Mouse (Mus musculus) hindbrain, embryonic 16.5 days (tissue): Measurements from ENCODE around the gene 4930539E08Rik. TPM values are rescaled to one million over a fixed set of nuclear protein-coding genes. Genes with fewer than 3 reads are reported as not detected.

Experiments used
- ATAC-seq: fragments of 200-750 bp; cut with Nextera tagmentation; 2 replicates; pipeline ENCODE4 v1.8.0; 2017; ENCODE audit warnings: moderate TSS enrichment, moderate library complexity
- H3K27ac ChIP-seq: fragments of 300-500 bp; sonication (generic); 2 replicates; pipeline ENCODE4 v1.5.1; 2014; ENCODE audit warnings: low read depth, mild to moderate bottlenecking, control low read depth, low read length, moderate library complexity
- H3K27me3 ChIP-seq: fragments of 300-500 bp; sonication (generic); replicated peaks from 2 replicates; pipeline ENCODE4 v1.6.1; 2014; ENCODE audit warnings: low read length; ENCODE audit not compliant: control insufficient read depth, insufficient read depth
- H3K36me3 ChIP-seq: fragments of 300-500 bp; sonication (generic); 2 replicates; pipeline ENCODE4 v1.6.1; 2014; ENCODE audit warnings: mild to moderate bottlenecking, low read length, moderate library complexity, mixed read lengths; ENCODE audit not compliant: control insufficient read depth, insufficient read depth
- H3K4me1 ChIP-seq: fragments of 300-500 bp; sonication (generic); 2 replicates; pipeline ENCODE4 v1.6.1; 2014; ENCODE audit warnings: low read depth, low read length; ENCODE audit not compliant: control insufficient read depth, insufficient read depth
- H3K4me2 ChIP-seq: fragments of 300-500 bp; sonication (generic); 2 replicates; pipeline ENCODE4 v1.6.1; 2014; ENCODE audit warnings: mild to moderate bottlenecking, low read length, control low read depth, moderate library complexity
- H3K4me3 ChIP-seq: fragments of 300-500 bp; sonication (generic); 2 replicates; pipeline ENCODE4 v1.5.1; 2014; ENCODE audit warnings: mild to moderate bottlenecking, low read length, control low read depth, moderate library complexity
- H3K9ac ChIP-seq: fragments of 300-500 bp; sonication (generic); 2 replicates; pipeline ENCODE4 v1.6.1; 2014; ENCODE audit warnings: low read depth, mild to moderate bottlenecking, control low read depth, low read length, moderate library complexity
- H3K9me3 ChIP-seq: fragments of 300-500 bp; sonication (generic); 2 replicates; pipeline ENCODE4 v1.6.1; 2014; ENCODE audit warnings: mild to moderate bottlenecking, low read length, moderate library complexity; ENCODE audit not compliant: control insufficient read depth
- WGBS: fragments of 180-500 bp; shearing (Covaris S2); extraction: QIAGEN DNeasy Blood & Tissue Kit; methylation state at CpG from one replicate; pipeline ENCODE4 v1.1.7; 2014; 5-methylcytosine and 5-hydroxymethylcytosine counted together
- polyA plus RNA-seq: library from polyadenylated mRNA; unstranded; fragments of >200 nt; fragmentation: Nextera tagmentation; extraction: Ambion mirVana; gene quantifications from 2 replicates; pipeline ENCODE4 v1.2.1, GENCODE M21; 2015

4930539E08Rik gene
- polyA plus RNA-seq, 1 experiment from 2014 or later: 2.4 TPM

- Histone ChIP-seq H3K27ac (no peak overlapping the region), H3K9ac (no peak overlapping the region), H3K9me3 (no peaks in the 10 kb centered on the region), H3K4me3 (no peak overlapping the region), H3K36me3 (no peaks in the 10 kb centered on the region), H3K4me2 (no peak overlapping the region), H3K27me3 (no peaks in the 10 kb centered on the region), H3K4me1 (peaks cover 8% of the 10 kb centered on the region)
- WGBS: 87% methylated on average over 4 of the region's 4 CpGs
- no peak for ATAC-seq
Measured at GRCm38 (mm10) chr17:28932274-28932673, 17.1 kb upstream of the 4930539E08Rik start.

GRCm38 (mm10) chr17:28931436-28932211, 16.5 kb upstream of the 4930539E08Rik start:
- no peak overlapping the region for H3K4me2 ChIP-seq
- no peak overlapping the region for H3K9ac ChIP-seq
- peaks cover 8% of the 10 kb centered on the region for H3K4me1 ChIP-seq
- H3K9me3 ChIP-seq: no peaks in the 10 kb centered on the region
- no peak for ATAC-seq
- H3K36me3 ChIP-seq: no peaks in the 10 kb centered on the region
- 94% methylated on average over 18 of the region's 18 CpGs for WGBS
- H3K27ac ChIP-seq: no peak overlapping the region
- H3K27me3 ChIP-seq: no peaks in the 10 kb centered on the region
- H3K4me3 ChIP-seq: no peak overlapping the region

- H3K9ac ChIP-seq: peak overlapping the region; percentile 41; the same call in 1 of the 2 replicates
- 0 out of 2 replicates have a peak overlapping the region, but pooled peaks have one; percentile 44 for H3K27ac ChIP-seq
- H3K4me1 ChIP-seq: peaks cover 10% of the 10 kb centered on the region
- H3K4me3 ChIP-seq: 0 out of 2 replicates have a peak overlapping the region, but pooled peaks have one; percentile 5
- WGBS: 21% methylated on average over 14 of the region's 14 CpGs
- no peaks in the 10 kb centered on the region for H3K36me3 ChIP-seq
- peak; percentile 71 for ATAC-seq
- peak overlapping the region; percentile 37 for H3K4me2 ChIP-seq
- H3K9me3 ChIP-seq: no peaks in the 10 kb centered on the region
- H3K27me3 ChIP-seq: no peaks in the 10 kb centered on the region
Measured at GRCm38 (mm10) chr17:28930392-28931074, 15.4 kb upstream of the 4930539E08Rik start.

- Histone ChIP-seq H3K27me3 (no peaks in the 10 kb centered on the region), H3K4me3 (no peak overlapping the region), H3K4me2 (no peak overlapping the region), H3K9ac (no peak overlapping the region), H3K9me3 (no peaks in the 10 kb centered on the region), H3K27ac (no peak overlapping the region), H3K4me1 (peaks cover 10% of the 10 kb centered on the region), H3K36me3 (no peaks in the 10 kb centered on the region)
- no peak for ATAC-seq
- WGBS: 96% methylated on average over 4 of the region's 4 CpGs
Measured at GRCm38 (mm10) chr17:28929369-28929768, 14.2 kb upstream of the 4930539E08Rik start.

- Histone ChIP-seq H3K36me3 (no peaks in the 10 kb centered on the region), H3K27ac (no peak overlapping the region), H3K9ac (no peak overlapping the region), H3K4me2 (no peak overlapping the region), H3K4me1 (peaks cover 10% of the 10 kb centered on the region), H3K9me3 (no peaks in the 10 kb centered on the region), H3K27me3 (no peaks in the 10 kb centered on the region), H3K4me3 (no peak overlapping the region)
- WGBS: 75% methylated on average over 9 of the region's 9 CpGs
- no peak for ATAC-seq
Measured at GRCm38 (mm10) chr17:28928004-28928403, 12.9 kb upstream of the 4930539E08Rik start.

- Histone ChIP-seq H3K36me3 (no peaks in the 10 kb centered on the region), H3K27me3 (no peaks in the 10 kb centered on the region), H3K9me3 (no peaks in the 10 kb centered on the region), H3K4me2 (no peak overlapping the region), H3K4me3 (no peak overlapping the region), H3K27ac (no peak overlapping the region), H3K9ac (no peak overlapping the region), H3K4me1 (peaks cover 10% of the 10 kb centered on the region)
- WGBS: 55% methylated on average over 15 of the region's 15 CpGs
- ATAC-seq: no peak
Measured at GRCm38 (mm10) chr17:28926866-28927635, 11.9 kb upstream of the 4930539E08Rik start.

GRCm38 (mm10) chr17:28926380-28926779, 11.3 kb upstream of the 4930539E08Rik start:
- Histone ChIP-seq H3K4me1 (peaks cover 10% of the 10 kb centered on the region), H3K27ac (no peak overlapping the region), H3K4me3 (no peak overlapping the region), H3K9ac (peak overlapping the region; percentile 28; the same call in 1 of the 2 replicates), H3K9me3 (no peaks in the 10 kb centered on the region), H3K4me2 (no peak overlapping the region; the same call in 1 of the 2 replicates), H3K27me3 (no peaks in the 10 kb centered on the region), H3K36me3 (no peaks in the 10 kb centered on the region)
- WGBS: 15% methylated on average over 13 of the region's 13 CpGs
- ATAC-seq: 0 out of 2 replicates have a peak, but pooled peaks have one; percentile 45

- H3K4me3 ChIP-seq: no peak overlapping the region
- H3K9me3 ChIP-seq: no peaks in the 10 kb centered on the region
- H3K9ac ChIP-seq: no peak overlapping the region
- no peak overlapping the region for H3K4me2 ChIP-seq
- no peak overlapping the region for H3K27ac ChIP-seq
- H3K36me3 ChIP-seq: no peaks in the 10 kb centered on the region
- ATAC-seq: no peak
- peaks cover 2% of the 10 kb centered on the region for H3K4me1 ChIP-seq
- WGBS: 79% methylated on average over 8 of the region's 8 CpGs
- H3K27me3 ChIP-seq: no peaks in the 10 kb centered on the region
Measured at GRCm38 (mm10) chr17:28924957-28925595, 10.0 kb upstream of the 4930539E08Rik start.
